Mouse (Mus musculus): ENCODE results near the gene Cwh43. TPM values are rescaled to one million over a fixed set of nuclear protein-coding genes. Genes with fewer than 3 reads are reported as not detected.

Gene Cwh43
- polyA plus RNA-seq, 1 experiment from 2014 or later, result 0.09 TPM

DNA sequence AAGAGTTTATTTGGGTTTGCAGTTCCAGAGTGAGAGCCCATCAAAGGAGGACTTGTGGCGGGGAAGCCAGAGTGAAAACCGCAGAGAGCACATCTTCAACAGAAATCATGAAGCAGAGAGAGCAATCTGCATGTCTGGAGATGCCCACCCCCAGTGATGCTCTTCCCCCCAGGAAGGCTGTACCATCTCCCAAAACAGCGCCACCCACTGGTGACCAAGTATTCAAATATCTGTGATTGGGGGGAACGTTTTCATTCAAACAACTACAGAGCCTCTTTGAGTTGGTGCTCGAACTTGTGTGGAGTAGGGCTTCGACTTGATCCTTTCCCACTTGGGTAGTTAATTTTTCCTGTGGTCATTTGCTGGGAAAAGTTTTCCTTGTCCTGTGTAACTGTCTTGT lies 1.1 kb upstream of the Cwh43 start:
- Histone ChIP-seq H3K27ac (ENCODE audit: low read depth, low read length) (no peak overlapping the region), H3K4me3 (ENCODE audit: low read length) (no peak overlapping the region), H3K27me3 (ENCODE audit: control insufficient read depth, insufficient read depth, low read length) (peaks cover 22% of the 10 kb centered on the region; the same call in 1 of the 2 replicates), H3K4me2 (replicated peaks; ENCODE audit: low read depth, low read length) (no peak overlapping the region), H3K9ac (ENCODE audit: low read depth, low read length) (no peak overlapping the region), H3K4me1 (ENCODE audit: control insufficient read depth, insufficient read depth, low read length) (0 out of 2 replicates have a peak, but pooled peaks cover 6% of the 10 kb centered on the region), H3K9me3 (ENCODE audit: control insufficient read depth, low read length) (no peaks in the 10 kb centered on the region), H3K36me3 (ENCODE audit: control insufficient read depth, insufficient read depth, low read length) (no peaks in the 10 kb centered on the region)
- ATAC-seq (ENCODE audit: low FRiP score, low TSS enrichment), result no peak
- WGBS, result 80% methylated on average over 6 of the region's 6 CpGs

- H3K9ac ChIP-seq (ENCODE audit: low read depth, low read length), result no peak overlapping the region
- 0 out of 2 replicates have a peak, but pooled peaks cover 6% of the 10 kb centered on the region for H3K4me1 ChIP-seq (ENCODE audit: control insufficient read depth, insufficient read depth, low read length)
- peaks cover 22% of the 10 kb centered on the region; the same call in 1 of the 2 replicates for H3K27me3 ChIP-seq (ENCODE audit: control insufficient read depth, insufficient read depth, low read length)
- ATAC-seq (ENCODE audit: low FRiP score, low TSS enrichment), result no peak
- H3K9me3 ChIP-seq (ENCODE audit: control insufficient read depth, low read length), result no peaks in the 10 kb centered on the region
- WGBS, result 21% methylated on average over 6 of the region's 6 CpGs
- no peak overlapping the region for H3K4me2 ChIP-seq (replicated peaks; ENCODE audit: low read depth, low read length)
- H3K27ac ChIP-seq (ENCODE audit: low read depth, low read length), result no peak overlapping the region
- no peak overlapping the region for H3K4me3 ChIP-seq (ENCODE audit: low read length)
- no peaks in the 10 kb centered on the region for H3K36me3 ChIP-seq (ENCODE audit: control insufficient read depth, insufficient read depth, low read length)
Observed at GRCm38 (mm10) chr5:73406861-73407260, 986 bp downstream of the Cwh43 start.

DNA sequence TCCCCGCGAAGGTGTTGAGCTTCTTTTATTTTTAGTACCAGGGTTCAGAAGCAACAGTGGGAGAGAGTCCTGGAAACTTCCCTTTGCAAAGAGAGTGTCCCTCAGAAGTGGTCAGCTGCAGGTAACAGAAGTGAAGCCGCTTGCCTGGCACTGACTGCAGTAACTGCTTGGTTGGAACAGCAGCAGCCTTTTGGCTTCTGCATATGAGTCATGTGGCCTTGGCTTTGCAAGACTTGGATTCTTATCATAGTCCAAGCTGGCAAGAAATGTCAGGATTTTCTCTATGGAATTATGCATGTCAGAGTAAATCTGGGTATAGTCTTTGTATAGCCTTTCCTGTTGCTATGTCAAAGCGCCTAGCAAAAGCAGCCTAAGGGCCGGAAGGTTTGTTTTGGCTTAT lies 4.1 kb downstream of the Cwh43 start:
- Histone ChIP-seq H3K4me2 (replicated peaks; ENCODE audit: low read depth, low read length) (no peak overlapping the region), H3K9me3 (ENCODE audit: control insufficient read depth, low read length) (no peaks in the 10 kb centered on the region), H3K36me3 (ENCODE audit: control insufficient read depth, insufficient read depth, low read length) (no peaks in the 10 kb centered on the region), H3K4me1 (ENCODE audit: control insufficient read depth, insufficient read depth, low read length) (0 out of 2 replicates have a peak, but pooled peaks cover 6% of the 10 kb centered on the region), H3K9ac (ENCODE audit: low read depth, low read length) (no peak overlapping the region), H3K27me3 (ENCODE audit: control insufficient read depth, insufficient read depth, low read length) (peaks cover 19% of the 10 kb centered on the region; the same call in 1 of the 2 replicates), H3K4me3 (ENCODE audit: low read length) (no peak overlapping the region), H3K27ac (ENCODE audit: low read depth, low read length) (no peak overlapping the region)
- ATAC-seq (ENCODE audit: low FRiP score, low TSS enrichment), result no peak
- WGBS, result 75% methylated on average over 5 of the region's 5 CpGs

- Histone ChIP-seq H3K27me3 (ENCODE audit: control insufficient read depth, insufficient read depth, low read length) (peaks cover 7% of the 10 kb centered on the region; the same call in 1 of the 2 replicates), H3K4me2 (replicated peaks; ENCODE audit: low read depth, low read length) (no peak overlapping the region), H3K27ac (ENCODE audit: low read depth, low read length) (no peak overlapping the region), H3K9ac (ENCODE audit: low read depth, low read length) (no peak overlapping the region), H3K4me1 (ENCODE audit: control insufficient read depth, insufficient read depth, low read length) (no peaks in the 10 kb centered on the region), H3K4me3 (ENCODE audit: low read length) (no peak overlapping the region), H3K36me3 (ENCODE audit: control insufficient read depth, insufficient read depth, low read length) (no peaks in the 10 kb centered on the region), H3K9me3 (ENCODE audit: control insufficient read depth, low read length) (no peaks in the 10 kb centered on the region)
- 87% methylated on average over 5 of the region's 5 CpGs for WGBS
- no peak for ATAC-seq (ENCODE audit: low FRiP score, low TSS enrichment)
Observed at GRCm38 (mm10) chr5:73411771-73412170, 5.9 kb downstream of the Cwh43 start.

DNA sequence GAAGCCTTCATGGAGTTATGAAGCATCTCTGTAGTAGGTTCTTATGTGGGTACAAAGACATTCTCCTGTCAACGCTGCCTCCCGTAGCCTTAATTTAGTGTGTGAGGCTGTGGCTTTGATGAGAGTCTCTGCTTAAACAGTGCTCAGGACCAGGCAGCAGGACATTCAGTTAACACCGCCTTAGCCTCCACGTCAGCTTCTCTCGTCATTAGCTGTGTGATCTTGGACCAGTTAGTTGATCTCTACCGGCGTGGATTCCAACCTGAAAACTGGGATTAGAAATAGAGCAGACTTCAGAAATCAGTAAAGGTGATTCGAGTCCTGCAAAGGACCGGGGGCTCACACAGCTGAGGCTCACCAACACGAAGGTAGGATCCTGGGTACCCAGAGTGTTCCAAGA lies 8.3 kb downstream of the Cwh43 start:
- ATAC-seq (ENCODE audit: low FRiP score, low TSS enrichment), result no peak
- Histone ChIP-seq H3K27me3 (ENCODE audit: control insufficient read depth, insufficient read depth, low read length) (no peaks in the 10 kb centered on the region), H3K4me1 (ENCODE audit: control insufficient read depth, insufficient read depth, low read length) (no peaks in the 10 kb centered on the region), H3K27ac (ENCODE audit: low read depth, low read length) (no peak overlapping the region), H3K36me3 (ENCODE audit: control insufficient read depth, insufficient read depth, low read length) (no peaks in the 10 kb centered on the region), H3K4me2 (replicated peaks; ENCODE audit: low read depth, low read length) (no peak overlapping the region), H3K9me3 (ENCODE audit: control insufficient read depth, low read length) (no peaks in the 10 kb centered on the region), H3K9ac (ENCODE audit: low read depth, low read length) (no peak overlapping the region), H3K4me3 (ENCODE audit: low read length) (no peak overlapping the region)
- WGBS, result 84% methylated on average over 10 of the region's 10 CpGs

DNA sequence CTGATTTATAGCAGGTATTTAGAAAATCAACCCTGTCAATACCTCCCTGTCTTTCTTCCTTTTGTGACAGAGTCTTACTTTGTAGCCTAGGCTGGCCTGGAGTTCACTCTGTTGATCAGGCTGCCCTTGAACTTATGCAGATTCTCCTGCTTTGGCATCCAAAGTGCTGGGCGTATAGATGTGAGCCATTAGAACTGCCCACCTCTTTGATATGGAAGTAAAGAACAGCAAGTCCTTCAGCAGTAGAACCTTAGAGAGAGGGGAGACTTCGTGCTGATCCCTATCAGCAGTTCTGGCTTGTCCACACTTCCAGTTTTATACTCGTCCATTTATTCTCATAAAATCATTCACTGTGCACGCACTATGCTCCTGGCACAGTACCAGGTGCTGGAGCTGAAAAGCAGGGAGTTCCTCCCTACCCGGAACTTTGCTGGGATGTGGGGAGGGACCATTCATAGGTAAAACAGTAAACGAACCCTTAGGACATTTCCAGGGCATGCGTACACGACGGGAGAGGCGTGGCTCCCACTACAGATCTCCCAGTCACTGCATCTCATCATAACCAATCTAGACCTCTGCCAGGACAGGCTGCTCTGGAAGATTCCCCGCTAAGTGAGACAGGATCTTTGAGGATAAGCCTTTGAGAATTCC lies 13.3 kb downstream of the Cwh43 start:
- Histone ChIP-seq H3K9me3 (ENCODE audit: control insufficient read depth, low read length) (no peaks in the 10 kb centered on the region), H3K27me3 (ENCODE audit: control insufficient read depth, insufficient read depth, low read length) (no peaks in the 10 kb centered on the region), H3K4me1 (ENCODE audit: control insufficient read depth, insufficient read depth, low read length) (no peaks in the 10 kb centered on the region), H3K4me2 (replicated peaks; ENCODE audit: low read depth, low read length) (no peak overlapping the region), H3K9ac (ENCODE audit: low read depth, low read length) (no peak overlapping the region), H3K27ac (ENCODE audit: low read depth, low read length) (no peak overlapping the region), H3K36me3 (ENCODE audit: control insufficient read depth, insufficient read depth, low read length) (no peaks in the 10 kb centered on the region), H3K4me3 (ENCODE audit: low read length) (no peak overlapping the region)
- 0 out of 2 replicates have a peak, but pooled peaks have one; percentile 28 for ATAC-seq (ENCODE audit: low FRiP score, low TSS enrichment)
- 57% methylated on average over 11 of the region's 11 CpGs for WGBS

DNA sequence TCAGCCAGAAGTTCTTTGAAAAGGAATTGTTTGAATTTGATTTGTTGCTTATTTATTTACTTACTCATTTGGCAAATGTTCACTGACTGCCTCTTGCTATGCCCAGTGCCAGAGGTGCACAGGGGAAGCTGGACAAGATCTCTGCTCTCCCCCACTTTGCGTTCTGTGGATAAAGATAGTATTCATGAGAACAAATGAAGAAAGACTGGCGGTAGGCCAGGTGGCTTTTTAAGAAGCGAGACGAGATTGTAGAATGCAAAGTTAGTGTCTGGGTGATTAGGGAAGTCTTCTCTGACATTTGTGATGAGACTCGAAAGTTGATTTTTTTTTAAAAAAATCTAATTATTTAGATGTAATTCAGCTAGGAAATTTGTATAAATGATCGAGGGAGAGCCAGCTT lies 20.9 kb downstream of the Cwh43 start:
- 78% methylated on average over 6 of the region's 6 CpGs for WGBS

GRCm38 (mm10) chr5:73431581-73431980 lies 25.7 kb downstream of the Cwh43 start:
- 25% methylated on average over 14 of the region's 14 CpGs for WGBS
- Histone ChIP-seq H3K4me1 (ENCODE audit: control insufficient read depth, insufficient read depth, low read length) (no peaks in the 10 kb centered on the region), H3K36me3 (ENCODE audit: control insufficient read depth, insufficient read depth, low read length) (no peaks in the 10 kb centered on the region), H3K27me3 (ENCODE audit: control insufficient read depth, insufficient read depth, low read length) (no peaks in the 10 kb centered on the region), H3K9ac (ENCODE audit: low read depth, low read length) (no peak overlapping the region), H3K4me2 (replicated peaks; ENCODE audit: low read depth, low read length) (no peak overlapping the region), H3K27ac (ENCODE audit: low read depth, low read length) (no peak overlapping the region), H3K9me3 (ENCODE audit: control insufficient read depth, low read length) (no peaks in the 10 kb centered on the region), H3K4me3 (ENCODE audit: low read length) (no peak overlapping the region)
- no peak for ATAC-seq (ENCODE audit: low FRiP score, low TSS enrichment)

More for the DNA sequence above, 20.9 kb downstream of the Cwh43 start:
- Histone ChIP-seq H3K4me3 (ENCODE audit: low read length) (no peak overlapping the region), H3K27ac (ENCODE audit: low read depth, low read length) (no peak overlapping the region), H3K27me3 (ENCODE audit: control insufficient read depth, insufficient read depth, low read length) (no peaks in the 10 kb centered on the region), H3K9ac (ENCODE audit: low read depth, low read length) (no peak overlapping the region), H3K36me3 (ENCODE audit: control insufficient read depth, insufficient read depth, low read length) (no peaks in the 10 kb centered on the region), H3K4me1 (ENCODE audit: control insufficient read depth, insufficient read depth, low read length) (no peaks in the 10 kb centered on the region), H3K4me2 (replicated peaks; ENCODE audit: low read depth, low read length) (no peak overlapping the region), H3K9me3 (ENCODE audit: control insufficient read depth, low read length) (no peaks in the 10 kb centered on the region)
- ATAC-seq (ENCODE audit: low FRiP score, low TSS enrichment), result no peak

DNA sequence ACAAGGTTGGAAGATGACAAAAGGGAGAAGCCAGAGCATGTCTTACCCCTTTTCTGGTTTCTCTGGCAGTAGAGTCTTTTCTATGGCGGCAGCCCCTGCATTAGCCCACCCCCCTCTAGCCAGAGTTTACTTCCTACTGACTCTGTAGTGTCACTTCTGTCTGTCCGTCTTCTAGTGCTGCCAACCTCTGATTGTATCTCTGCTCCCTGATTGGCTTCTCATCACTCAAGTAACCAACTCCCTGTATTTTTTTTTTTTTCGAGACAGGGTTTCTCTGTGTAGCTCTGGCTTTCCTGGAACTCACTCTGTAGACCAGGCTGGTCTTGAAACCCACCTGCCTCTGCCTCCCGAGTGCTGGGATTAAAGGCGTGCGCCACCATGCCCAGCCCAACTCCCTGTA lies 26.9 kb downstream of the Cwh43 start:
- H3K9ac ChIP-seq (ENCODE audit: low read depth, low read length), result no peak overlapping the region
- no peaks in the 10 kb centered on the region for H3K4me1 ChIP-seq (ENCODE audit: control insufficient read depth, insufficient read depth, low read length)
- H3K36me3 ChIP-seq (ENCODE audit: control insufficient read depth, insufficient read depth, low read length), result no peaks in the 10 kb centered on the region
- no peak for ATAC-seq (ENCODE audit: low FRiP score, low TSS enrichment)
- no peaks in the 10 kb centered on the region for H3K9me3 ChIP-seq (ENCODE audit: control insufficient read depth, low read length)
- no peak overlapping the region for H3K4me2 ChIP-seq (replicated peaks; ENCODE audit: low read depth, low read length)
- no peak overlapping the region for H3K27ac ChIP-seq (ENCODE audit: low read depth, low read length)
- no peak overlapping the region for H3K4me3 ChIP-seq (ENCODE audit: low read length)
- WGBS, result 84% methylated on average over 6 of the region's 6 CpGs
- no peaks in the 10 kb centered on the region for H3K27me3 ChIP-seq (ENCODE audit: control insufficient read depth, insufficient read depth, low read length)

Measured in kidney, embryonic 14.5 days (tissue).